Comparison of ENCODE assay signal across 8 mouse cellular contexts in the genomic region with DNA sequence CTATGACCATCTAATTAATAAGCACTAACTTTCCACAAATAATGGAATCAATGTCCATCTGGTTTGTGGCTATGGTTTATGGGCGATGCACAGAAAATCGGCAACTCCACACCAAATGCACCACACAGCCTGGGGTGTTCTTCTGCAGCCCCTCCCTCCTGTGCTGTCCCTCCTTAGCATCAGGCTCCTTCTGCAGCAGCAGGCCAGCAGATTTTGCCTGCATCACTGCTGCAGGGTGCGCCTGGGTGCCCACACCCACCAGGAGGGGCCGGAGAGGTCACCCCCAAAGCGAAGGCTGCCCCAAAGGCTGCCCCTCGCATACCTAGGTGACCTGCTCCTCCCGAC. TPM values are rescaled to one million over a fixed set of nuclear protein-coding genes. Genes with fewer than 3 reads are reported as not detected.
DNase-seq lines count a peak whose midpoint lies in the region; ATAC-seq and TF ChIP-seq lines count a peak whose summit lies in the region.

No protein-coding gene starts in this region.

- H3K36me3 ChIP-seq in liver, adult 2 months (ENCODE audit: control insufficient read depth, insufficient read depth, low read length): no peaks in the 10 kb centered on the region
- no peaks in the 10 kb centered on the region for H3K36me3 ChIP-seq in embryonic facial prominence, embryonic 14.5 days (ENCODE audit: control insufficient read depth, insufficient read depth, low read length)
- no peaks in the 10 kb centered on the region for H3K36me3 ChIP-seq in intestine, embryonic 15.5 days

- DNase-seq in liver, adult 2 months (ENCODE audit: extremely low read depth, low read depth, low spot score): no peak
- DNase-seq in liver: no peak
- DNase-seq in embryonic facial prominence, embryonic 14.5 days (ENCODE audit: low spot score): no peak
- peak; percentile 1 for DNase-seq in naive thymus-derived CD4-positive, alpha-beta T cell, adult 2 months (ENCODE audit: low read depth)
- DNase-seq in retina, embryonic 14.5 days (ENCODE audit: low spot score): no peak
- DNase-seq in kidney, adult 9 months: no peak

- H3K9ac ChIP-seq in liver, adult 2 months (ENCODE audit: low read depth, low read length): peak overlapping the region; percentile 85
- peak overlapping the region; percentile 94 for H3K9ac ChIP-seq in embryonic facial prominence, embryonic 14.5 days (ENCODE audit: low read depth, low read length)
- peak overlapping the region; percentile 87 for H3K9ac ChIP-seq in intestine, embryonic 15.5 days

- H3K27ac ChIP-seq in liver, adult 2 months (replicated peaks; ENCODE audit: insufficient read depth, low read depth, low read length): peak overlapping the region; percentile 29; the same call in 1 of the 2 replicates
- H3K27ac ChIP-seq in embryonic facial prominence, embryonic 14.5 days (replicated peaks; ENCODE audit: low read depth, low read length): peak overlapping the region; percentile 95; the same call in 1 of the 2 replicates
- peak overlapping the region; percentile 93 for H3K27ac ChIP-seq in intestine, embryonic 15.5 days

- no peak for TF ChIP-seq POLR2A in liver, adult 2 months (IDR thresholded peaks at IDR 0.05; ENCODE audit: extremely low read depth, insufficient read depth, low read length)

- H3K27me3 ChIP-seq in liver, adult 2 months (ENCODE audit: control insufficient read depth, insufficient read depth, low read length): peaks cover 6% of the 10 kb centered on the region; the same call in 1 of the 2 replicates
- H3K27me3 ChIP-seq in embryonic facial prominence, embryonic 14.5 days (replicated peaks; ENCODE audit: control insufficient read depth, insufficient read depth, low read length): no peaks in the 10 kb centered on the region; the same call in 1 of the 2 replicates
- peaks cover 9% of the 10 kb centered on the region for H3K27me3 ChIP-seq in intestine, embryonic 15.5 days (replicated peaks)

- H3K4me2 ChIP-seq in embryonic facial prominence, embryonic 14.5 days (ENCODE audit: low read depth, low read length): peak overlapping the region; percentile 78
- peak overlapping the region; percentile 87 for H3K4me2 ChIP-seq in intestine, embryonic 15.5 days (replicated peaks)

- H3K79me2 ChIP-seq in liver, adult 2 months (ENCODE audit: control insufficient read depth, insufficient read depth, low read length): peaks cover 7% of the 10 kb centered on the region; the same call in 1 of the 2 replicates

- no peaks in the 10 kb centered on the region for H3K9me3 ChIP-seq in embryonic facial prominence, embryonic 14.5 days (ENCODE audit: control insufficient read depth, low read length)
- no peaks in the 10 kb centered on the region for H3K9me3 ChIP-seq in intestine, embryonic 15.5 days

- 27% methylated on average over 7 of the region's 7 CpGs for WGBS in liver, adult 2 months
- under 1% methylated on average over 7 of the region's 7 CpGs for whole genome bisulfite sequencing in embryonic facial prominence, embryonic 14.5 days
- WGBS in intestine, embryonic 15.5 days: 6% methylated on average over 7 of the region's 7 CpGs

- no peaks in the 10 kb centered on the region for H3K4me1 ChIP-seq in liver, adult 2 months (ENCODE audit: control insufficient read depth, insufficient read depth, low read length)
- peaks cover 15% of the 10 kb centered on the region for H3K4me1 ChIP-seq in embryonic facial prominence, embryonic 14.5 days (ENCODE audit: control insufficient read depth, insufficient read depth, low read length)
- H3K4me1 ChIP-seq in intestine, embryonic 15.5 days (replicated peaks): 0 out of 2 replicates have a peak, but pooled peaks cover 13% of the 10 kb centered on the region

- ATAC-seq in embryonic facial prominence, embryonic 14.5 days (ENCODE audit: low read depth): no peak
- ATAC-seq in intestine, embryonic 15.5 days: no peak
- ATAC-seq in monocyte, adult 5-6 weeks (replicated peaks; ENCODE audit: insufficient number of reproducible peaks, low FRiP score, low TSS enrichment, poor library complexity, severe bottlenecking): no peak

- no peak for TF ChIP-seq CTCF in liver, adult 2 months (IDR thresholded peaks at IDR 0.05; ENCODE audit: low read depth, low read length)

- H3K4me3 ChIP-seq in liver, adult 2 months (ENCODE audit: insufficient read depth, low read depth, low read length): peak overlapping the region; percentile 96
- H3K4me3 ChIP-seq in embryonic facial prominence, embryonic 14.5 days (ENCODE audit: low read depth, low read length): peak overlapping the region; percentile 88
- H3K4me3 ChIP-seq in intestine, embryonic 15.5 days (replicated peaks): peak overlapping the region; percentile 91

RNA-seq across cellular contexts. Expression of gene Sptbn1, which starts 1.3 kb away (rescaled TPM):
- 50.9 and 56.5 TPM in 2 replicates for total RNA-seq in liver, adult 2 months (2014; rRNA removed)
- 11.0 and 13.0 TPM in 2 replicates for polyA plus RNA-seq in liver, adult 2 months (2012; rRNA removed)
- polyA plus RNA-seq in embryonic facial prominence, embryonic 14.5 days (2014; fragmentation: Nextera tagmentation; extraction: Ambion mirVana): 136 and 139 TPM in 2 replicates
- polyA plus RNA-seq in intestine, embryonic 15.5 days (2015; fragmentation: Nextera tagmentation; extraction: Ambion mirVana): 117 and 118 TPM in 2 replicates
- 99.6 to 222 TPM (median 123 TPM) in 3 replicates for total RNA-seq in monocyte, adult 5-6 weeks (2017)

Comparison
In these comparisons a context has a peak if more than half of its experiments do, and no peak if none do; other contexts are left out.
1. H3K27ac ChIP-seq: peak in every context shown above with its lines; median percentile 95 in embryonic facial prominence, embryonic 14.5 days; 93 in intestine, embryonic 15.5 days; 29 in liver, adult 2 months.